Mouse (Mus musculus) stomach, embryonic 14.5 days (tissue): Measurements from ENCODE around the gene Zbtb40. TPM values are rescaled to one million over a fixed set of nuclear protein-coding genes. Genes with fewer than 3 reads are reported as not detected.

Experiments used
- ATAC-seq: fragments of 200-750 bp; cut with Nextera tagmentation; 2 replicates; pipeline ENCODE4 v1.8.0; 2017; ENCODE audit warnings: low read depth, moderate TSS enrichment; ENCODE audit not compliant: insufficient number of reproducible peaks, insufficient read depth, low FRiP score
- H3K27ac ChIP-seq: fragments of 300-500 bp; sonication (generic); 2 replicates; pipeline ENCODE4 v1.5.1; 2014; ENCODE audit warnings: mild to moderate bottlenecking, low read length, moderate library complexity, mixed read lengths
- H3K27me3 ChIP-seq: fragments of 300-500 bp; sonication (generic); 2 replicates; pipeline ENCODE4 v1.6.1; 2014; ENCODE audit warnings: low read length, control low read depth, mixed read lengths; ENCODE audit not compliant: control insufficient read depth, insufficient read depth
- H3K36me3 ChIP-seq: fragments of 300-500 bp; sonication (generic); 2 replicates; pipeline ENCODE4 v1.6.1; 2014; ENCODE audit warnings: mild to moderate bottlenecking, control low read depth, low read length, moderate library complexity, mixed read lengths; ENCODE audit not compliant: control insufficient read depth, insufficient read depth
- H3K4me1 ChIP-seq: fragments of 300-500 bp; sonication (generic); 2 replicates; pipeline ENCODE4 v1.6.1; 2014; ENCODE audit warnings: low read length, control low read depth, mixed read lengths; ENCODE audit not compliant: control insufficient read depth, insufficient read depth
- H3K4me2 ChIP-seq: fragments of 300-500 bp; sonication (generic); replicated peaks from 2 replicates; pipeline ENCODE4 v1.6.1; 2014; ENCODE audit warnings: low read depth, low read length, control low read depth
- H3K4me3 ChIP-seq: fragments of 300-500 bp; sonication (generic); 2 replicates; pipeline ENCODE4 v1.5.1; 2014; ENCODE audit warnings: low read depth, low read length, control low read depth
- H3K9ac ChIP-seq: fragments of 300-500 bp; sonication (generic); replicated peaks from 2 replicates; pipeline ENCODE4 v1.6.1; 2014; ENCODE audit warnings: low read depth, mild to moderate bottlenecking, control low read depth, low read length, moderate library complexity, mixed read lengths
- H3K9me3 ChIP-seq: fragments of 300-500 bp; sonication (generic); 2 replicates; pipeline ENCODE4 v1.6.1; 2016; ENCODE audit warnings: low read depth, low read length, control low read depth; ENCODE audit not compliant: control insufficient read depth
- WGBS: fragments of 180-500 bp; shearing (Covaris S2); extraction: QIAGEN DNeasy Blood & Tissue Kit; methylation state at CpG from one replicate; pipeline ENCODE4 v1.1.7; 2014; 5-methylcytosine and 5-hydroxymethylcytosine counted together
- polyA plus RNA-seq: library from polyadenylated mRNA; unstranded; fragments of >200 nt; fragmentation: Nextera tagmentation; extraction: Ambion mirVana; gene quantifications from 2 replicates; pipeline ENCODE4 v1.2.1, GENCODE M21; 2014

Zbtb40 gene
- polyA plus RNA-seq, 1 experiment from 2014 or later = 4.4 TPM

DNA sequence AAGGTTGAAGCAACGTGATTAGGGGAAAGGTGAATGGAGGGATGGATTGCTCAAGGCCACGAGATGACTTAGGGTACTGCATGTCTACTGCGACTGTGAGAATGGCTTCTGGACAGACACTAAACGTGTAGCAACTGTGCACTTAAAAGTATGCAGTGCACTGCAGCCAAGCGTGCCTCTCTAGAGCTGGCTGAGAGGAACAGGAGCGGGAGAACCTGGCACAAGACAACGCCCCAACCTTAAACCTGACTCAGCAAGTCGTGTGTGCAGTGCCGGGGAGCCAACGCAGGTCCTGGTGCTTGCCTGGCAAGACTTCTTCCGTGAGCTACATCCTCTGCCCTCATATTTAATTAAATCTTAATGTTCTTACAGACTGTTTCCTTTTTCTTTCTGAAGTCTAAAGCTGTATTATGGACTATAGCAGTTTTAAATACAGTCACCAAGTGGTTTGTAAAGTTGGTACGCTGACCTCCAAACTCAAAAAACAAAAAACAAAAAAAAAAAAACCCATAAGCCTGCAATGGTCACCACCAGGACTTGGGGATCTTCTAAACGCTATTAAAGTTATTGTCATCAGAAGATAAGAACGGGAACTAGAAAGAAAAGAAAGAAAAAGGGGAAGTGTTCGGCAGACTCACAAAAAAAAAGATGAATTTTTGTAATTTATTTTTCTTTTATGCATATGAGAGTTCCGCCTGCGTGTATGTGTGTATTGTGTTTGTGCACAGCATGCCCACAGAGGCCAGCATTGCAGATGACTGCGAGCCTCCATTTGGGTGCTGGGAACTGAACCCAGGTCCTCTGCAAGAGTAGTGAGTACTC lies 33.7 kb downstream of the Zbtb40 start:
- no peak overlapping the region for H3K4me3 ChIP-seq
- ATAC-seq = no peak
- H3K9me3 ChIP-seq = no peaks in the 10 kb centered on the region
- H3K27ac ChIP-seq = no peak overlapping the region
- no peaks in the 10 kb centered on the region for H3K27me3 ChIP-seq
- 88% methylated on average over 18 of the region's 18 CpGs for WGBS
- peaks cover 3% of the 10 kb centered on the region; the same call in 1 of the 2 replicates for H3K36me3 ChIP-seq
- H3K4me1 ChIP-seq = no peaks in the 10 kb centered on the region
- no peak overlapping the region for H3K4me2 ChIP-seq
- H3K9ac ChIP-seq = no peak overlapping the region

DNA sequence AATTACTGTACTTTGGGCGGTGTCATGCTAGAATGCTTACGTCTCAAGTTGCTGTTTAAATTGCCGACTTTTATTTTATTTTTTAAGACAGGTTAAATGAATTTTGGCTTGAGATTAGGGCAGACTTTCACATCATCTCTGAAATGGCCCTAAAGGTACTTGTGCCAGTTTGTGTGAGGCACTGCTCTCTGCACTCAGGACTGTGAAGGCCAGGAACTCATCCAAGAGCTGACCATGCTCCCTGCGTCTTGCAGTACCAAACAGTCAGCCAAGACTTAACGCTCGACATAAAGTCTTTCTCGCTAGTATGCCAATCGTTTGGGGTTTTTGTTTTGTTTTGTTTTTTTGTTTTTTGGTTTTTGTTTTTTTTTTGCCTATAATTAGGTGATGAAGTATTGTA lies 34.5 kb downstream of the Zbtb40 start:
- H3K4me2 ChIP-seq = no peak overlapping the region
- H3K9ac ChIP-seq = no peak overlapping the region
- H3K4me3 ChIP-seq = no peak overlapping the region
- H3K27ac ChIP-seq = no peak overlapping the region
- no peaks in the 10 kb centered on the region for H3K27me3 ChIP-seq
- WGBS = 87% methylated on average over 8 of the region's 8 CpGs
- H3K36me3 ChIP-seq = peaks cover 3% of the 10 kb centered on the region; the same call in 1 of the 2 replicates
- ATAC-seq = no peak
- H3K4me1 ChIP-seq = no peaks in the 10 kb centered on the region
- H3K9me3 ChIP-seq = no peaks in the 10 kb centered on the region

DNA sequence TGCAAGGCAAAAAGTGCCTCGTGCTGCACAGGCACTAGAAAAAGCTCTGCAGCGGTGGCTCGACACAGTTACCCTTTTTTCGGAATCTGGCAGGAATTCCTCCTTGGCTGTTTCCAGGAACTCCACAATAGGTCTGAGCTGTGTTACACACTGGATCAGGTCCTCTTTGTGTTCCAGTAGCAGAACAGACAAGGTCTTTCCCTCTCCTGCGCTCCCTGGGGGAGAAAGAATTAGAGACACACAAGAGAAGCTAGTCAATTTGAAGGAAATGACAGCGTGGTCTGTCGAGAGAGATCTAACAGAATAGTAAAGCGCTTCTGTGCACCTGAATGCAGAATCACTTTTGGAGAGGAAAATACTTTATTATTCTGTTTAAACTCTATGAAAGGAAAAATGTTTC lies 41.6 kb downstream of the Zbtb40 start:
- H3K9ac ChIP-seq = no peak overlapping the region
- no peak for ATAC-seq
- WGBS = 82% methylated on average over 8 of the region's 8 CpGs

DNA sequence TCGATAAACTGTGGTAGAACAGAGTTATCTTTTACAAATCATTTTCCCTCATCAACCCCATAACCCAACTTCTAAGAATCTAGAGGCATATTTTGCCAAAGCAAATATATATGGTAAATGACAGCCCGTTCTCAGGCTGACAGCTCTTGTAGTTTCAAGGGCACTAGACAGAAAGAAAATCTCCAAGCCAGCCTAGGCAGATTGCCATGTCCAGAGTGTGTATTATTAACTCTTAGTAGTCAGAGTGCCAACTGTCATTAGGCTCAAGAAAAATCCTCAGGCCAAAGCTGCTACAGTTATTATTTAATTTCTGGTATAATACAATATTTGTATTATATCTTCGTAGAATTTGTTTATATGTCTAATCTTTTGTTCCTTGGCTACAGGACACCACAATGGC lies 46.8 kb downstream of the Zbtb40 start:
- H3K9ac ChIP-seq = no peak overlapping the region
- no peak overlapping the region for H3K4me3 ChIP-seq
- peaks cover 13% of the 10 kb centered on the region for H3K36me3 ChIP-seq
- no peaks in the 10 kb centered on the region for H3K9me3 ChIP-seq
- no peaks in the 10 kb centered on the region for H3K27me3 ChIP-seq
- H3K27ac ChIP-seq = no peak overlapping the region
- no peak overlapping the region for H3K4me2 ChIP-seq
- 80% methylated on average over 3 of the region's 3 CpGs for WGBS
- no peaks in the 10 kb centered on the region for H3K4me1 ChIP-seq
- ATAC-seq = no peak

More for the DNA sequence above, 41.6 kb downstream of the Zbtb40 start:
- Histone ChIP-seq H3K4me1 (no peaks in the 10 kb centered on the region), H3K36me3 (no peaks in the 10 kb centered on the region), H3K4me2 (no peak overlapping the region), H3K27ac (no peak overlapping the region), H3K9me3 (no peaks in the 10 kb centered on the region), H3K4me3 (no peak overlapping the region), H3K27me3 (no peaks in the 10 kb centered on the region)

DNA sequence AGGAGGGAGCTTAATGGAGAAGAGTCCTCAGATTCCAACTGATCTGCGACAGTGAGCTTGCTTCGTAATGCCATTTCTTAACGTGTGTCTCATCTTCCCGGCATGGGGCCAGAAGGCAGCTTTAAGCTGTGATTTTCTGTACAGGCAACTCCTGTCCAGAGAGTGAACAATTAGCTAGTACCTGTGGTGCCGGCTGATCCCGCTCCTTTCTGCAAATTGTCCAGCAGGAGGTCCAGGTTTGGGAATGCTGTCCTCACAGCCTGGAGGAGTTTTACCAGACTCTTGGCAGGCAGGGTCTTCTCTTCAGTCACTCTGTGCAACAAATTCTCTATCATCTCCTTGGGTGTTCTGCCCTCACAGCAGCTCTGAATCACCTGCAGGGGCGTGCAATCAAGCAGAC lies 47.6 kb downstream of the Zbtb40 start:
- Histone ChIP-seq H3K27ac (no peak overlapping the region), H3K27me3 (no peaks in the 10 kb centered on the region), H3K9me3 (no peaks in the 10 kb centered on the region), H3K4me2 (no peak overlapping the region), H3K9ac (no peak overlapping the region), H3K36me3 (peaks cover 13% of the 10 kb centered on the region), H3K4me1 (no peaks in the 10 kb centered on the region), H3K4me3 (no peak overlapping the region)
- WGBS = 89% methylated on average over 7 of the region's 7 CpGs
- no peak for ATAC-seq

DNA sequence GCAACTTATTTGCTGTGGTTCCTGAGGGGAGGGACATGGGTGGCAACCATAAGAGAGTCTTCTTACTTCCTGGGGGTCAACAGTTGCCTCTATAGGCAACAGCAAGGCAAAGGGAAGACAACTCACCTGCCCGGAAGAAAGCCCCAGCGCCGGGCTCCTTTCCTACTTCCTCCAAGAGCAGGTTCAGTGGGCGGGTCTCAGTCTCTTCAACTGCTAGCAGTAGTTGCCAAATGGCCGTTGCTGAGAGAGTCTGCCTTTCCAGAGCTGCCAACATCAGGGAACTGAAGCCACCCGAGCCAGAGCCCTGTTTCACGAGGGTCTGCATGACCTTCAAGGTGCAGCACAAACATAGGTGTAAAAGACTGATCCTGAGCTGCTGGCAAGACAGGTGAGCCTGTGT lies 50.2 kb downstream of the Zbtb40 start:
- H3K36me3 ChIP-seq = peaks cover 24% of the 10 kb centered on the region
- H3K9ac ChIP-seq = no peak overlapping the region
- 80% methylated on average over 7 of the region's 7 CpGs for WGBS
- no peak overlapping the region for H3K4me2 ChIP-seq
- H3K9me3 ChIP-seq = no peaks in the 10 kb centered on the region
- no peak overlapping the region for H3K27ac ChIP-seq
- H3K27me3 ChIP-seq = no peaks in the 10 kb centered on the region
- H3K4me1 ChIP-seq = no peaks in the 10 kb centered on the region
- no peak overlapping the region for H3K4me3 ChIP-seq
- ATAC-seq = no peak

DNA sequence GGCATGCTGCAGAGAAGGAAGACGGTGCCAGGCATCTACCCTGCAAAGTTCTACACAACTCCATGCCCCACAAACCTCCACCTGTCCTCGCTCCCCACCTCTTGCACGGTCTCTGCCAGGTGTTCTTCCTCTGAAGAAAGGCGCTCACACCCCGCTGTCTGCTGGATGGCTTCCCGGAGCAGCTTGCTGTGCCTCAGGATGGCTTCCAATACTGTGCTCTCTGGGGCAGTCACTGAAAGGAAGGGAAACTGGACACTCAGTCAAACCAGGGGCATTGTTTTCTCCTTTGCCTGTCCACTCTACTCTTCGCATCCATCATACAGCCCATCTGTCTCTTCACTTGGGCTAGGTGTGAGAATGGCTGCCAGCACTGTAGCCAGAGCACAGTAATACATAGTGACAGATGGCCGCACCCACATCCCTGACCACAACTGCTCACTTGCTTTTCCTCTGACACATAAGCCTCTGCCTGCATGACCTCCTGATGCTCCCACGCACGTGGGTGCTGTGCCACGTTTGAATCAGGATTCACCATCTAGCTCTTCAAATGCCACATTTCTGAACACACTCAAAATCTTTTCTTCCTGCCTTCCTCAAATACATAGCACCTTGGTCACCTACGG lies 50.8 kb downstream of the Zbtb40 start:
- no peak overlapping the region for H3K4me2 ChIP-seq
- no peak overlapping the region for H3K27ac ChIP-seq
- no peaks in the 10 kb centered on the region for H3K9me3 ChIP-seq
- WGBS = 86% methylated on average over 12 of the region's 12 CpGs
- no peak overlapping the region for H3K9ac ChIP-seq
- H3K36me3 ChIP-seq = peaks cover 24% of the 10 kb centered on the region
- H3K4me1 ChIP-seq = no peaks in the 10 kb centered on the region
- no peak overlapping the region for H3K4me3 ChIP-seq
- no peak for ATAC-seq
- H3K27me3 ChIP-seq = no peaks in the 10 kb centered on the region

DNA sequence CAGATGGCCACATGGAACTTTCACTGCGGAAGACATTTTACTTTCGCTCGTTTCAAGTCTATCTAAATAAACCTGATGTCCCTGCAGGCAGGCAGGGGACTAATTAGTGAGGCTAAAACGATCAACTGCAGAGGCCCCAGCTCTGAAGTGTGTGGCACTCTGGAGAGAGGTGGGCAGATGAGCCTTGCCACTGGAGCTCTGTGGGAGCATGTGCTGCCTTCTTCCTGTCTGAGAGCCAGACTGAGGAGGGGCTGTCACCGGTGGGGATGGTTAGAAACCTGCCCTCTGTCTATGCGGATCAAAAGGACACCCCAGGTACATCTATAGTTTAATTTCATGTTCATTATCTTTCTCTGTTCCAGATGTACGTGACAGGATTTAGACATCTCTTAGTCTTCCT lies 51.7 kb downstream of the Zbtb40 start:
- Histone ChIP-seq H3K9me3 (no peaks in the 10 kb centered on the region), H3K4me3 (no peak overlapping the region), H3K36me3 (peaks cover 24% of the 10 kb centered on the region), H3K4me2 (no peak overlapping the region), H3K9ac (no peak overlapping the region), H3K4me1 (no peaks in the 10 kb centered on the region), H3K27me3 (no peaks in the 10 kb centered on the region), H3K27ac (no peak overlapping the region)
- 80% methylated on average over 7 of the region's 7 CpGs for WGBS
- ATAC-seq = no peak
